Comparison of ENCODE assay signal across 13 mouse cellular contexts in the genomic region with DNA sequence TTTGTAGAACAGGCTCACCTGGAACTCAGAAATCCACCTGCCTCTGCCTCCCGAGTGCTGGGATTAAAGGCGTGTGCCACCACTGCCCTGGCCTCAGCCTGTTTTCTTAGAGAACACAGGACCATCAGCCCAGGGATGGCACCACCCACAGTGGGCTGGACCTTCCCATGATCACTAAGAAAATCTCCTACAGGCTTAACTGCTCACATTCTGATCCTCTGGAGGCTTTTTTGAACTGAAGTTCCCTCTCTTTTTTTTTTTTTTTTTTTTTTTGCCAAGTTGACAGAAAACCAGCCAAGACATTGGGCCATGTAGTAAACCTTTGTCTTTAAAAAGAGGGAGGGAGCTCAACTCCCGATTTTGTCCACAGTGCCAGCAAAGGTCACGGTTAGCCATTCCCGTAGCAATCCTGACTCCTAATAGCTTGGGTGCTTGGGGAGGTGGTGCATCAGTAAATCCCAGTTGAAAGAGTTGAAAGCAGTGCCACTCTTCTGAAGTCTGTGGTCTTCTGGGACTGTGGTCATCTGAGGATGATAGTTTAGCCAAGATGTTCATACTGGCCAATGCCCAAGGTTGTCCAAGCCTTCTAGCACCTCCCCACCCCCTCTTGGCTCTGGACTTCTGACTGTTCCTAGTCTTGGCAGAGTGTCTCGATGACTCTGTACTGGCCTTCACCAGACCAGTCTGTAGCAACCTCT. TPM values are rescaled to one million over a fixed set of nuclear protein-coding genes. Genes with fewer than 3 reads are reported as not detected.
DNase-seq lines count a peak whose midpoint lies in the region; ATAC-seq lines count a peak whose summit lies in the region.
"Had no signal": no experiment of that assay in that cellular context is flagged by ENCODE, and none has a peak within 500 bp of the region (broad histone marks: within the 10 kb centered on the region; RNA-seq: fewer than 3 reads in every experiment).

No protein-coding gene starts in this region.

- H3K27me3 ChIP-seq in liver, embryonic 13.5 days: 0 out of 2 replicates have a peak, but pooled peaks cover 3% of the 10 kb centered on the region
- H3K27me3 ChIP-seq in liver, embryonic 11.5 days (replicated peaks; ENCODE audit: control insufficient read depth, insufficient read depth, low read length): no peaks in the 10 kb centered on the region
- H3K27me3 ChIP-seq: hindbrain, embryonic 12.5 days had no signal

- no peak overlapping the region for H3K9ac ChIP-seq in liver, embryonic 13.5 days
- H3K9ac ChIP-seq in liver, embryonic 11.5 days (ENCODE audit: low read depth, low read length): no peak overlapping the region
- H3K9ac ChIP-seq: hindbrain, embryonic 12.5 days had no signal

- intact Hi-C loops in gastrocnemius, postnatal 36 days (cut with DNase I): loop anchor here (10.0 kb wide), 1 partner anchor 257 kb away; no protein-coding TSS in a partner anchor
- intact Hi-C loops in left cerebral cortex, postnatal 10 days (cut with DNase I): no loop called here

- H3K36me3 ChIP-seq in liver, embryonic 13.5 days: no peaks in the 10 kb centered on the region
- no peaks in the 10 kb centered on the region; the same call in 1 of the 2 replicates for H3K36me3 ChIP-seq in liver, embryonic 11.5 days (ENCODE audit: control insufficient read depth, insufficient read depth, low read length)
- H3K36me3 ChIP-seq: hindbrain, embryonic 12.5 days; midbrain, embryonic 10.5 days had no signal

- no peak for ATAC-seq in liver, embryonic 13.5 days (ENCODE audit: low read depth)
- no peak for ATAC-seq in liver, embryonic 11.5 days (replicated peaks; ENCODE audit: low FRiP score)
- ATAC-seq: intestine, embryonic 16.5 days had no signal

- no peak overlapping the region for H3K4me2 ChIP-seq in liver, embryonic 13.5 days
- no peak overlapping the region for H3K4me2 ChIP-seq in liver, embryonic 11.5 days
- H3K4me2 ChIP-seq: hindbrain, embryonic 12.5 days had no signal

- 70% methylated on average over 6 of the region's 6 CpGs for WGBS in liver, embryonic 13.5 days (ENCODE audit: insufficient replicate concordance)
- 85% methylated on average over 6 of the region's 6 CpGs for WGBS in liver, embryonic 11.5 days

- H3K27ac ChIP-seq in liver, embryonic 13.5 days: 0 out of 2 replicates have a peak overlapping the region, but pooled peaks have one; percentile 10
- no peak overlapping the region for H3K27ac ChIP-seq in liver, embryonic 11.5 days (ENCODE audit: low read depth, low read length)
- H3K27ac ChIP-seq: hindbrain, embryonic 12.5 days; midbrain, embryonic 10.5 days had no signal

- H3K4me1 ChIP-seq in liver, embryonic 13.5 days (replicated peaks): peaks cover 35% of the 10 kb centered on the region
- peaks cover 12% of the 10 kb centered on the region for H3K4me1 ChIP-seq in liver, embryonic 11.5 days (replicated peaks; ENCODE audit: control insufficient read depth, insufficient read depth, low read length)

- peak; percentile 87 to 96 for DNase-seq in adrenal gland, adult (ENCODE audit: inconsistent age in 2 of 2, low spot score in 1 of 2)
- DNase-seq in adrenal gland, postnatal 4 days (ENCODE audit: low spot score in 2 of 2): no peak
- DNase-seq in liver, embryonic 13.5 days: no peak
- DNase-seq in liver, embryonic 11.5 days (ENCODE audit: low spot score): no peak
- peak; percentile 99 for DNase-seq in adipocyte (ENCODE audit: low spot score)
- peak; percentile 49 to 67 for DNase-seq in gastrocnemius, postnatal 36 days
- DNase-seq in cerebellum, adult 11-12 months: no peak
- DNase-seq in left cerebral cortex, postnatal 10 days (ENCODE audit: extremely low spot score in 1 of 2, low spot score in 2 of 2): no peak
- DNase-seq: cerebellum, adult 11 months; embryo, embryonic 11 days had no signal

- H3K4me3 ChIP-seq in liver, embryonic 13.5 days (replicated peaks): no peak overlapping the region
- H3K4me3 ChIP-seq in liver, embryonic 11.5 days (ENCODE audit: low read depth, low read length): no peak overlapping the region
- H3K4me3 ChIP-seq: hindbrain, embryonic 12.5 days; midbrain, embryonic 10.5 days had no signal

- H3K9me3 ChIP-seq in liver, embryonic 13.5 days (replicated peaks): no peaks in the 10 kb centered on the region
- no peaks in the 10 kb centered on the region for H3K9me3 ChIP-seq in liver, embryonic 11.5 days (ENCODE audit: control insufficient read depth, low read length)
- H3K9me3 ChIP-seq: hindbrain, embryonic 12.5 days; midbrain, embryonic 10.5 days had no signal

RNA-seq across cellular contexts. Expression of gene Pla2g15, which starts 2.2 kb away (rescaled TPM):
- total RNA-seq in adrenal gland, postnatal 4 days (2021): 10 to 100 TPM; 17.3 to 17.6 TPM
- polyA plus RNA-seq in liver, embryonic 13.5 days (2015; fragmentation: Nextera tagmentation; extraction: Ambion mirVana): 6.9 and 8.3 TPM in 2 replicates
- 9.2 and 9.6 TPM in 2 replicates for polyA plus RNA-seq in liver, embryonic 11.5 days (2014; fragmentation: Nextera tagmentation; extraction: Ambion mirVana)
- total RNA-seq in gastrocnemius, postnatal 36 days (2021): 1 to 10 TPM; 2.8 to 3.0 TPM
- 10 to 100 TPM; 24.6 to 25.3 TPM for total RNA-seq in left cerebral cortex, postnatal 10 days (2021)

RNA-seq across cellular contexts. Expression of gene Esrp2, which starts 11.2 kb away (rescaled TPM):
- total RNA-seq in adrenal gland, postnatal 4 days (2021): 1 to 10 TPM; 7.2 to 8.8 TPM
- polyA plus RNA-seq in liver, embryonic 13.5 days (2015; fragmentation: Nextera tagmentation; extraction: Ambion mirVana): 6.2 and 7.7 TPM in 2 replicates
- 11.6 and 12.7 TPM in 2 replicates for polyA plus RNA-seq in liver, embryonic 11.5 days (2014; fragmentation: Nextera tagmentation; extraction: Ambion mirVana)
- total RNA-seq in gastrocnemius, postnatal 36 days (2021): under 1 TPM in 1 of 2 experiments, not detected in 1; 0.26 TPM
- total RNA-seq in left cerebral cortex, postnatal 10 days (2021): not detected

RNA-seq across cellular contexts. Expression of gene Slc7a6, which starts 20.6 kb away (rescaled TPM):
- 10 to 100 TPM; 21.0 to 25.3 TPM for total RNA-seq in adrenal gland, postnatal 4 days (2021)
- polyA plus RNA-seq in liver, embryonic 13.5 days (2015; fragmentation: Nextera tagmentation; extraction: Ambion mirVana): 10.5 and 14.0 TPM in 2 replicates
- 46.3 and 52.5 TPM in 2 replicates for polyA plus RNA-seq in liver, embryonic 11.5 days (2014; fragmentation: Nextera tagmentation; extraction: Ambion mirVana)
- 10 to 100 TPM in 1 of 2 experiments, 1 to 10 TPM in 1; 5.9 to 10.1 TPM for total RNA-seq in gastrocnemius, postnatal 36 days (2021)
- total RNA-seq in left cerebral cortex, postnatal 10 days (2021): 10 to 100 TPM; 28.5 to 29.2 TPM

Comparison
In these comparisons a context has a peak if more than half of its experiments do, and no peak if none do; other contexts are left out.
1. DNase-seq: peak in adrenal gland, adult (2 of 2), adipocyte (single experiment) and gastrocnemius, postnatal 36 days (2 of 2); none in adrenal gland, postnatal 4 days (0 of 2), liver, embryonic 13.5 days (single experiment), liver, embryonic 11.5 days (single experiment), cerebellum, adult 11-12 months (single experiment) and left cerebral cortex, postnatal 10 days (0 of 2).
2. RNA of gene Pla2g15, which starts 2.2 kb away (total RNA-seq): 24.6 to 25.3 TPM in left cerebral cortex, postnatal 10 days and 17.3 to 17.6 TPM in adrenal gland, postnatal 4 days; 2.8 to 3.0 TPM in gastrocnemius, postnatal 36 days; every median in the first group is over 4 times any median in the second.
3. RNA of gene Esrp2, which starts 11.2 kb away (total RNA-seq): 7.2 to 8.8 TPM in adrenal gland, postnatal 4 days; not detected in left cerebral cortex, postnatal 10 days and 0.26 TPM in gastrocnemius, postnatal 36 days; every median in the first group is over 4 times any median in the second.